Mouse (Mus musculus) heart, adult 2 months (tissue): ENCODE data around the gene Evx2. TPM values are rescaled to one million over a fixed set of nuclear protein-coding genes. Genes with fewer than 3 reads are reported as not detected.
A peak's percentile ranks its signal among the peaks of the same experiment; 100 is the strongest.

Experiments used
- DNase-seq, 2 experiments: peaks; one replicate each; pipeline ENCODE4 v3.0.0; 2021
- H3K27ac ChIP-seq: fragments of 200-600 bp; 2 replicates; pipeline ENCODE4 v1.8.1; 2022
- H3K27me3 ChIP-seq: fragments of 200-500 bp; 2 replicates; pipeline ENCODE4 v1.6.1; 2012; ENCODE audit warnings: mild to moderate bottlenecking, low read length, inconsistent platforms, mixed read lengths; ENCODE audit not compliant: control insufficient read depth, insufficient read depth
- H3K36me3 ChIP-seq: fragments of 200-500 bp; 2 replicates; pipeline ENCODE4 v1.6.1; 2012; ENCODE audit warnings: low read length, inconsistent platforms; ENCODE audit not compliant: control insufficient read depth, insufficient read depth
- H3K4me1 ChIP-seq: fragments of 200-500 bp; 2 replicates; pipeline ENCODE4 v1.6.1; 2011; ENCODE audit warnings: low read length; ENCODE audit not compliant: control insufficient read depth, insufficient read depth
- H3K4me3 ChIP-seq: fragments of 200-600 bp; 2 replicates; pipeline ENCODE4 v1.8.1; 2022
- H3K79me2 ChIP-seq: fragments of 200-500 bp; replicated peaks from 2 replicates; pipeline ENCODE4 v1.6.1; 2012; ENCODE audit warnings: mild to moderate bottlenecking, inconsistent platforms, low read length, moderate library complexity, mixed read lengths; ENCODE audit not compliant: control insufficient read depth, insufficient read depth
- H3K9ac ChIP-seq: fragments of 200-500 bp; 2 replicates; pipeline ENCODE4 v1.6.1; 2012; ENCODE audit warnings: low read depth, mild to moderate bottlenecking, control low read depth, inconsistent platforms, low read length, mixed read lengths
- CTCF ChIP-seq: fragments of 200-600 bp; IDR thresholded peaks from 2 replicates; pipeline ENCODE4 v1.8.1; 2022; ENCODE audit warnings: antibody characterized with exemption, mild to moderate bottlenecking, moderate library complexity
- EP300 ChIP-seq: fragments of 200-500 bp; IDR thresholded peaks from 2 replicates; pipeline ENCODE4 v1.6.1; 2011; ENCODE audit warnings: low read depth, low read length, control low read depth; ENCODE audit not compliant: insufficient read depth
- POLR2A ChIP-seq: fragments of 200-500 bp; IDR thresholded peaks from 2 replicates; pipeline ENCODE4 v1.6.1; 2011; ENCODE audit warnings: mild to moderate bottlenecking, low read depth, low read length, control low read depth; ENCODE audit not compliant: insufficient read depth
- WGBS: fragments of 180-500 bp; shearing (Covaris S2); methylation state at CpG from one replicate; pipeline ENCODE4 v1.1.7; 2018; 5-methylcytosine and 5-hydroxymethylcytosine counted together
- intact Hi-C: fragments of 180-260 bp; cut with DNase I; formaldehyde crosslinking; loops from one replicate; pipeline ENCODE4 v1.15.1; 2025
- long read RNA-seq: library from polyadenylated mRNA; stranded (forward); transcript quantifications from one replicate; pipeline ENCODE4 v2.0.0, GENCODE M21; 2021
- polyA plus RNA-seq: library from polyadenylated mRNA; depleted of rRNA; stranded (reverse); fragments of >200 nt; gene quantifications from 2 replicates; pipeline ENCODE4 v1.2.3, GENCODE M21; 2012; rRNA removed
- total RNA-seq, 2 experiments: library from RNA; stranded (reverse); gene quantifications; 2 replicates each; pipeline ENCODE4 v1.2.3; 2021

The Evx2 gene
- total RNA-seq, result not detected
- not detected in 2 replicates for polyA plus RNA-seq
- long read RNA-seq, result 0 reads

DNA sequence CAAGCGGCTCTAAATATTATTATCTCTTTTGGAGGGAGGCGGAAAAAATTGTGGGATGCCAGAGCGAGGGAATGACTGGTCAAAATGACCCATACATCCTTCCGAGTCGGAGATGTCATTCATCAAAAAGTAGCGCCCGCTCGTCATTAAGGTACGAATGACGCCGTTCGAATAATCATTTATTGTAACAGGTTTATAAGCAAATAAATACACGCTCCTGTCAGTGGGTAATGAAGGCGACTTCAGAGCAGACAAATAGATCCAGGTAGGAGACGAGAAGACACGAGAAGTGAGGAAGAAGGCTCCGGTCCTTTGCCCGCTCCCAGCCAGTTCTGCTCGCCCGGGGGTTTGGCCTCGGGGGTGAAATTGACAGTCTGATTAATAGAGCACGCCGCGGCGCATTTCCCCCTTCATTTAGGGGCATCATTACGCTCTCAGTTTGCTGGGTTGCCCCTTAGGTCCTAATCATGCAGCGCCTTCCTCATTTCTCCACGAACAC, at the start of gene Evx2:
Gene Evx2 (minus strand): TSS at position 51 of the 499 bp plus-strand sequence.
- Histone ChIP-seq H3K27ac (no peak within 1 kb of the TSS), H3K4me3 (no peak within 1 kb of the TSS), H3K4me1 (no peaks in the 10 kb centered on the region), H3K9ac (no peak within 1 kb of the TSS), H3K36me3 (no peaks in the 10 kb centered on the region), H3K27me3 (peaks cover 46% of the 10 kb centered on the region), H3K79me2 (no peaks in the 10 kb centered on the region)
- intact Hi-C loops, result loop anchor here (5.0 kb wide), 1 partner anchor 82 kb away; the partner anchor contains the start of gene Lnpk
- no peak for DNase-seq
- WGBS, result 7% methylated on average over 28 of the region's 28 CpGs
- no peak for TF ChIP-seq CTCF
- no peak for TF ChIP-seq POLR2A

DNA sequence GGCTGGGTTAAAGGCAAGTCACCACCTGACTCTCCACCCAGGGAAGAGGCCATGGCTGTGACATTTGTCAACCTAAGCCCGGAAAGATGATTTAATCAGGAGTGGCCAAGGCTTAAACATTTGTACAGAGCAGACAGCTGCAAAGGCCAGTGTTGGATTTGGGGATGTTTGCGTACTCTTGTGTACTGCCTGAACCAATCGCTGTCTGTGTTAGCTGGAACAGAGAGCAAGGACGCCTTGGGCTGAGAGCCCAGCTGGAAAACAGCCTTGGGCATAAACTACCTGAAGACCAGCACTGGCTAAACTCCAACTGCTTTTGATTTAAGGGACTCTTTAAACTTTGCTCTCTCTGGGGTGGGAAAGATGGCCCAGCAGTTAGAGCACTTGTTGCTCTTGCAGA, 49.3 kb upstream of the Evx2 start:
- H3K79me2 ChIP-seq, result no peaks in the 10 kb centered on the region
- TF ChIP-seq EP300 (no peak), POLR2A (no peak), CTCF (no peak)
- no peak overlapping the region for H3K27ac ChIP-seq
- H3K4me1 ChIP-seq, result no peaks in the 10 kb centered on the region
- no peak overlapping the region for H3K4me3 ChIP-seq
- 21% methylated on average over 4 of the region's 4 CpGs for WGBS
- H3K36me3 ChIP-seq, result no peaks in the 10 kb centered on the region
- DNase-seq, result peak in 1 of 2 experiments; percentile 15
- no peak overlapping the region for H3K9ac ChIP-seq
- H3K27me3 ChIP-seq, result peaks cover 38% of the 10 kb centered on the region
- intact Hi-C loops, result no loop called here

DNA sequence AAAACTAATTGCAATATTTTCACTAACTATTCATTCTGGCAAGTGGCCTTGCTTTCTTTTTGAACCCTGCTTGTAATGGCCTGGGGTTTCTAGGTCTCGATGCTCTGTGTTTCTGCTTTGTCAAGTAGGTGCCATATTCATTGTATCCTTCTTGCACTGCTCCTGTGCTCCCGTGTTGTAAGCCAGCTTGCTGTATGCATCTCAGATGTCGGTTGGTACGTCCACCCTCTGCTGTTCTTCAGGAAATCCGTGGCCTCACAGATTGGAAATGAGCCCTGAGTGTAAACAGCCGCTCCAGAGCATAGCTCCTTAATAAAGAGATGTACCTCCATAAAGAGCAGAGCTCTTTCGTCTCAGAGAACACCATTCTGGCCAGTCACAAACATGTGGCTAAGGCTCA, 48.2 kb upstream of the Evx2 start:
- no peaks in the 10 kb centered on the region for H3K36me3 ChIP-seq
- H3K27me3 ChIP-seq, result peaks cover 35% of the 10 kb centered on the region
- no peak overlapping the region for H3K27ac ChIP-seq
- 28% methylated on average over 7 of the region's 7 CpGs for WGBS
- TF ChIP-seq POLR2A (no peak), EP300 (no peak), CTCF (no peak)
- no peak overlapping the region for H3K4me3 ChIP-seq
- no peak for DNase-seq
- no peaks in the 10 kb centered on the region for H3K4me1 ChIP-seq
- intact Hi-C loops, result no loop called here
- H3K79me2 ChIP-seq, result no peaks in the 10 kb centered on the region
- H3K9ac ChIP-seq, result no peak overlapping the region

DNA sequence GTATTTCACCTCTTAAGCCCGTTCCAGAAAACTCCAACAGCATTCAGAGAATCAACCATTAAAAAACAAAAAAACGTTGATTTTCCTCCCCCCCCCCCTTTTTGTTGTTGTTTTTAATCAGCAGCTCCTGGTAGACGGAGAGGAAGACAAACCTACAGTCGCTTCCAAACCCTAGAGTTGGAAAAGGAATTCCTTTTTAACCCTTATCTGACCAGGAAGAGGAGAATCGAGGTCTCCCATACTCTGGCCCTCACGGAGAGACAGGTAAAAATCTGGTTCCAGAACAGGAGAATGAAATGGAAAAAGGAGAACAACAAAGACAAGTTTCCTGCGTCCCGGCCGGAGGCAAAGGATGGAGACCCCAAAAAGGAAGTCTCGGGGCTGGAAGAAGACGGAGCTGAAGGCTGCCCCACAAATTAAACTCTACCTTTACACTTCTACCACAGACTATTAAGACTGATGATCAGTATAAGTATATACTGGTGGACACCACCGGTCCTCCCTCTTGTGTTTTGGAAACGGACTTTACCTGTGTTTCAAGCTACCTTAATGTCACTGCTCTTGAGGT, 47.1 kb upstream of the Evx2 start:
- Histone ChIP-seq H3K79me2 (no peaks in the 10 kb centered on the region), H3K4me1 (no peaks in the 10 kb centered on the region), H3K36me3 (no peaks in the 10 kb centered on the region), H3K27me3 (peaks cover 29% of the 10 kb centered on the region), H3K4me3 (no peak overlapping the region), H3K27ac (no peak overlapping the region), H3K9ac (no peak overlapping the region)
- 12% methylated on average over 13 of the region's 13 CpGs for WGBS
- DNase-seq, result peak in 1 of 2 experiments; percentile 15
- TF ChIP-seq POLR2A (no peak), EP300 (no peak), CTCF (no peak)
- intact Hi-C loops, result no loop called here

DNA sequence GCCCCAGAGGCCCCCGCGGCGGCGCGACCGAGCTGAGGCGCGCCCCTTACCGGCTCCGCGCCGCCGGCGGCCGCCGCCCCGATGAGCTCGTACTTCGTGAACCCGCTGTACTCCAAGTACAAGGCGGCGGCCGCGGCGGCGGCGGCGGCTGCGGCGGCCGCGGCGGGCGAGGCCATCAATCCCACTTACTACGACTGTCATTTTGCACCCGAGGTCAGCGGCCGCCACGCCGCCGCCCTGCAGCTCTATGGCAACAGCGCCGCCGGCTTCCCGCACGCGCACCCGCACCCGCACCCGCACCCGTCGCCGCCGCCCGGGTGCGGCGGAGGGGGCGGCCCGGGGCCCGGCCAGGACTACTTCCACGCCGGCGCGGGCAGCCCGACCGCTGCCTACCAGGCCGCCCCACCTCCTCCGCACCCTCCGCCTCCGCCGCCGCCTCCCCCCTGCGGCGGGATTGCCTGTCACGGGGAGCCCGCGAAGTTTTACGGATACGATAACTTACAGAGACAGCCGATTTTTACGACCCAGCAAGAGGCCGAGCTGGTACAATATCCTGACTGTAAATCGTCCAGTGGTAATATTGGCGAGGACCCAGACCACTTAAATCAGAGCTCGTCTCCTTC, 46.2 kb upstream of the Evx2 start:
- Histone ChIP-seq H3K27me3 (peaks cover 24% of the 10 kb centered on the region), H3K9ac (peak overlapping the region; percentile 44), H3K4me1 (no peaks in the 10 kb centered on the region), H3K79me2 (no peaks in the 10 kb centered on the region), H3K4me3 (0 out of 2 replicates have a peak overlapping the region, but pooled peaks have one; percentile 0), H3K36me3 (no peaks in the 10 kb centered on the region), H3K27ac (no peak overlapping the region)
- intact Hi-C loops, result no loop called here
- no peak for TF ChIP-seq CTCF
- TF ChIP-seq POLR2A, result no peak
- no peak for TF ChIP-seq EP300
- peak; percentile 38 to 55 for DNase-seq
- 3% methylated on average over 81 of the region's 85 CpGs for WGBS

DNA sequence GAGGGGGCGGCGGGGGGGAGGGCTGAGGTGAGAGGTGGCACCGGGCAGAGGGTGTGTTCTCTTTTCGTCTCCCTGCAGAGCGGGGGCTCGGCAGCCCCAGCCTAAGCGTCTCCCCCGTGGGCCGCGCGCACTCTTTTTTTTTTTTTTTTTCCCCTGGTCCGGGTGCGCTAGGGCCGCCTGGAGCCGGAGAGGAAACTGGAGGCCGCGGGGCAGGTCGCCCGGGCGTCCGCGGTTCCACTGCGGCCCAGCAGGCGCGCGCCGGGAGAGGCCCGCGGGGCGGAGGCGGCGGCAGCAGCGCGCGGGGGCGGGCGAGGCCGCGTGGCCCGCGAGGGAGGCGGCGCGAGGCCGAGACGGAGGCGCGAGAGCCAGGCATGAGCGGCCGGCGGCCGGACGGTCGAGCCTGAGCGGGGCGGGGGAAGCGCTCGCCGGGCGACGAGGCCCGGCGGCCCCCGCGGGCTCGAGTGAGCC, 45.7 kb upstream of the Evx2 start:
- Histone ChIP-seq H3K4me3 (peak overlapping the region; percentile 35), H3K79me2 (no peaks in the 10 kb centered on the region), H3K27me3 (peaks cover 28% of the 10 kb centered on the region), H3K9ac (peak overlapping the region; percentile 69), H3K4me1 (no peaks in the 10 kb centered on the region), H3K36me3 (no peaks in the 10 kb centered on the region), H3K27ac (no peak overlapping the region)
- intact Hi-C loops, result loop anchor here (5.0 kb wide), 2 partner anchors 257 to 607 kb away; no protein-coding TSS in a partner anchor
- TF ChIP-seq EP300, result no peak
- TF ChIP-seq CTCF, result 0 out of 2 replicates have a peak, but pooled peaks have one; percentile 13
- 4% methylated on average over 62 of the region's 66 CpGs for WGBS
- peak; percentile 58 to 67 for DNase-seq
